Mouse (Mus musculus) retina, adult 2 months (tissue): ENCODE measurements around the gene Sult6b2.

ENCODE experiments used
- DNase-seq: peaks from one replicate; pipeline ENCODE4 v3.0.0-alpha.2; 2012; ENCODE audit warnings: low read depth, low spot score

Sult6b2 gene

GRCm38 (mm10) chr6:142804402-142804801, at the start of gene Sult6b2:
Gene Sult6b2 (minus strand): TSS chr6:142804502.
- no peak for DNase-seq

GRCm38 (mm10) chr6:142852419-142853377, 48.4 kb upstream of the Sult6b2 start:
- no peak for DNase-seq

GRCm38 (mm10) chr6:142850436-142850835, 46.1 kb upstream of the Sult6b2 start:
- no peak for DNase-seq

GRCm38 (mm10) chr6:142849326-142849725, 45.0 kb upstream of the Sult6b2 start:
- no peak for DNase-seq

- no peak for DNase-seq
Measured at GRCm38 (mm10) chr6:142847914-142848674, 43.8 kb upstream of the Sult6b2 start.

- DNase-seq, result no peak
Measured at GRCm38 (mm10) chr6:142846855-142847254, 42.6 kb upstream of the Sult6b2 start.

GRCm38 (mm10) chr6:142845066-142845465, 40.8 kb upstream of the Sult6b2 start:
- no peak for DNase-seq

GRCm38 (mm10) chr6:142844061-142844460, 39.8 kb upstream of the Sult6b2 start:
- DNase-seq, result no peak

GRCm38 (mm10) chr6:142838501-142838900, 34.2 kb upstream of the Sult6b2 start:
- DNase-seq, result no peak

- no peak for DNase-seq
Measured at GRCm38 (mm10) chr6:142837326-142837725, 33.0 kb upstream of the Sult6b2 start.

GRCm38 (mm10) chr6:142835726-142836125, 31.4 kb upstream of the Sult6b2 start:
- DNase-seq, result no peak

GRCm38 (mm10) chr6:142834911-142835310, 30.6 kb upstream of the Sult6b2 start:
- DNase-seq, result no peak

- no peak for DNase-seq
Measured at GRCm38 (mm10) chr6:142831706-142832105, 27.4 kb upstream of the Sult6b2 start.

- DNase-seq, result no peak
Measured at GRCm38 (mm10) chr6:142831243-142831642, 26.9 kb upstream of the Sult6b2 start.

- DNase-seq, result no peak
Measured at GRCm38 (mm10) chr6:142830221-142830620, 25.9 kb upstream of the Sult6b2 start.

GRCm38 (mm10) chr6:142825449-142825848, 21.1 kb upstream of the Sult6b2 start:
- no peak for DNase-seq

- DNase-seq, result no peak
Measured at GRCm38 (mm10) chr6:142823008-142823787, 18.9 kb upstream of the Sult6b2 start.

GRCm38 (mm10) chr6:142818306-142818705, 14.0 kb upstream of the Sult6b2 start:
- DNase-seq, result no peak

GRCm38 (mm10) chr6:142815513-142815912, 11.2 kb upstream of the Sult6b2 start:
- no peak for DNase-seq

GRCm38 (mm10) chr6:142814495-142814921, 10.2 kb upstream of the Sult6b2 start:
- DNase-seq, result peak; percentile 62

- no peak for DNase-seq
Measured at GRCm38 (mm10) chr6:142814011-142814410, 9.7 kb upstream of the Sult6b2 start.

- no peak for DNase-seq
Measured at GRCm38 (mm10) chr6:142812969-142813368, 8.7 kb upstream of the Sult6b2 start.
